Mouse (Mus musculus) liver, embryonic 12.5 days (tissue): ENCODE results near the gene Slc17a9. TPM values are rescaled to one million over a fixed set of nuclear protein-coding genes. Genes with fewer than 3 reads are reported as not detected.

ENCODE experiments used
- ATAC-seq: fragments of 200-750 bp; cut with Nextera tagmentation; 2 replicates; pipeline ENCODE4 v1.8.0; 2017; ENCODE audit warnings: moderate number of reproducible peaks, mild to moderate bottlenecking, moderate library complexity
- H3K27ac ChIP-seq: fragments of 300-500 bp; sonication (generic); 2 replicates; pipeline ENCODE4 v1.5.1; 2016; ENCODE audit warnings: mild to moderate bottlenecking
- H3K27me3 ChIP-seq: fragments of 300-500 bp; sonication (generic); replicated peaks from 2 replicates; pipeline ENCODE4 v1.6.1; 2016; ENCODE audit warnings: mild to moderate bottlenecking, moderate library complexity
- H3K36me3 ChIP-seq: fragments of 300-500 bp; sonication (generic); 2 replicates; pipeline ENCODE4 v1.6.1; 2016; ENCODE audit warnings: mild to moderate bottlenecking, moderate library complexity
- H3K4me1 ChIP-seq: fragments of 300-500 bp; sonication (generic); 2 replicates; pipeline ENCODE4 v1.6.1; 2016
- H3K4me2 ChIP-seq: fragments of 300-500 bp; sonication (generic); 2 replicates; pipeline ENCODE4 v1.6.1; 2016; ENCODE audit warnings: mild to moderate bottlenecking, moderate library complexity
- H3K4me3 ChIP-seq: fragments of 300-500 bp; sonication (generic); 2 replicates; pipeline ENCODE4 v1.5.1; 2016; ENCODE audit warnings: mild to moderate bottlenecking, moderate library complexity
- H3K9ac ChIP-seq: fragments of 300-500 bp; sonication (generic); 2 replicates; pipeline ENCODE4 v1.6.1; 2016; ENCODE audit warnings: mild to moderate bottlenecking, moderate library complexity
- H3K9me3 ChIP-seq: fragments of 300-500 bp; sonication (generic); replicated peaks from 2 replicates; pipeline ENCODE4 v1.6.1; 2016; ENCODE audit warnings: mild to moderate bottlenecking, moderate library complexity
- WGBS: fragments of 180-500 bp; shearing (Covaris S2); methylation state at CpG from one replicate; pipeline ENCODE4 v1.1.7; 2016; ENCODE audit not compliant: insufficient replicate concordance; 5-methylcytosine and 5-hydroxymethylcytosine counted together
- polyA plus RNA-seq: library from polyadenylated mRNA; unstranded; fragments of >200 nt; fragmentation: Nextera tagmentation; extraction: Ambion mirVana; gene quantifications from 2 replicates; pipeline ENCODE4 v1.2.1, GENCODE M21; 2016

Gene Slc17a9
- polyA plus RNA-seq, 1 experiment from 2014 or later = 4.9 TPM

GRCm38 (mm10) chr2:180758513-180759263 is 33.6 kb downstream of the Slc17a9 start:
- WGBS = 55% methylated on average over 15 of the region's 15 CpGs
- H3K4me1 ChIP-seq = no peaks in the 10 kb centered on the region
- no peaks in the 10 kb centered on the region for H3K9me3 ChIP-seq
- no peak overlapping the region for H3K9ac ChIP-seq
- peaks cover 35% of the 10 kb centered on the region for H3K27me3 ChIP-seq
- H3K4me3 ChIP-seq = no peak overlapping the region
- no peak for ATAC-seq
- no peaks in the 10 kb centered on the region for H3K36me3 ChIP-seq
- no peak overlapping the region for H3K27ac ChIP-seq
- H3K4me2 ChIP-seq = no peak overlapping the region

GRCm38 (mm10) chr2:180764986-180765385 is 39.9 kb downstream of the Slc17a9 start:
- Histone ChIP-seq H3K4me3 (no peak overlapping the region), H3K27me3 (peaks cover 20% of the 10 kb centered on the region; the same call in 1 of the 2 replicates), H3K4me1 (no peaks in the 10 kb centered on the region), H3K9ac (no peak overlapping the region), H3K4me2 (no peak overlapping the region), H3K36me3 (no peaks in the 10 kb centered on the region), H3K27ac (no peak overlapping the region), H3K9me3 (no peaks in the 10 kb centered on the region)
- no peak for ATAC-seq
- 67% methylated on average over 11 of the region's 11 CpGs for WGBS

GRCm38 (mm10) chr2:180765713-180766112 is 40.6 kb downstream of the Slc17a9 start:
- no peak overlapping the region for H3K4me2 ChIP-seq
- H3K4me1 ChIP-seq = no peaks in the 10 kb centered on the region
- peaks cover 20% of the 10 kb centered on the region; the same call in 1 of the 2 replicates for H3K27me3 ChIP-seq
- H3K4me3 ChIP-seq = no peak overlapping the region
- no peak overlapping the region for H3K27ac ChIP-seq
- ATAC-seq = no peak
- H3K36me3 ChIP-seq = no peaks in the 10 kb centered on the region
- no peak overlapping the region for H3K9ac ChIP-seq
- no peaks in the 10 kb centered on the region for H3K9me3 ChIP-seq
- 46% methylated on average over 7 of the region's 7 CpGs for WGBS

DNA sequence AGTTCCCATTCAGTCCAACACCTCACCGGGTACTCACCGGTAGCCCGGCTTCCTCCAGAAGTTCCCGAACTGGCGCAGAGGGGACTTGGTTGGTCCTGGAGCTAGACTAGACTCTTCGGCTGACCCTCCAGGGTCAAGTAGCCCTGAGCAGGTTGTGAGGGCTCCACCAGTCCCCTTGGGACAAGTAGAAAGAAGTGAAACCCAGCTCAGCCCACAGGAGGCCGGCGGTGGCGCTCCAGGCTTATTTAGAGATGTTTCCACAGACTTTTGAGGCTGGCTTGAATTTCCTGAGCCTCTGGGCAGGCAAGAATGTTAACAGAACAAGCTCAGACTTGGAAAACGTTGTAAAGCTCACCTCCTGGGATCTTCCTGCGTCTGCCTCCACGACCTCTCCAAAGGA is 50.2 kb downstream of the Slc17a9 start:
- Histone ChIP-seq H3K4me2 (no peak overlapping the region), H3K4me3 (no peak overlapping the region), H3K36me3 (no peaks in the 10 kb centered on the region), H3K9ac (no peak overlapping the region), H3K27me3 (peaks cover 83% of the 10 kb centered on the region), H3K27ac (no peak overlapping the region), H3K4me1 (no peaks in the 10 kb centered on the region), H3K9me3 (no peaks in the 10 kb centered on the region)
- ATAC-seq = no peak
- 7% methylated on average over 12 of the region's 12 CpGs for WGBS

GRCm38 (mm10) chr2:180775641-180776040 is 50.6 kb downstream of the Slc17a9 start:
- H3K36me3 ChIP-seq = no peaks in the 10 kb centered on the region
- no peaks in the 10 kb centered on the region for H3K4me1 ChIP-seq
- H3K27me3 ChIP-seq = peaks cover 85% of the 10 kb centered on the region
- no peak overlapping the region for H3K4me3 ChIP-seq
- no peaks in the 10 kb centered on the region for H3K9me3 ChIP-seq
- H3K27ac ChIP-seq = no peak overlapping the region
- no peak overlapping the region for H3K4me2 ChIP-seq
- no peak overlapping the region for H3K9ac ChIP-seq
- WGBS = 6% methylated on average over 15 of the region's 15 CpGs
- ATAC-seq = no peak

DNA sequence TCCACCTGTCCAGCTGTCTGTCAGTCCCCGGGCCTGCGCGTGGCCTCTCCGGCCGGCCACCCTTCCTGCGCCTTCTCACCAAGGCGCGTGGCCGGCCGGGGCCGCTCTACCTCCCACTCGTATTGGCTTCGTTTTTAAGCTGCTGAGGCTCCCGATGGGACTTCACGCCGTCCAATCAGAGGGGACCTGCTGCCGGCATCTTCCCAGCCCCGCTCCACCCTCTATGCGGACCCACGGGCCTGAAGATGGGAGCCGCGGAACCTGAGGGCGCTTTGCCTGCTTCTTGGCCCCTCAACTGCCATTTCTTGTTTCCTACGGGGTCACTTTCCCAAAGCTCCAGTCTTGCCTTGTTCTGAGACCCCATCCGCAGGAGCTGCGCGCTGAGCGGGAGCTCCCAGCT is 51.7 kb downstream of the Slc17a9 start, which contains the start of gene Bhlhe23:
TSS of gene Bhlhe23 (minus strand) at position 108 of the 400 bp plus-strand sequence.
- 4% methylated on average over 28 of the region's 28 CpGs for WGBS
- no peaks in the 10 kb centered on the region for H3K36me3 ChIP-seq
- peak within 1 kb of the TSS; percentile 21; the same call in 1 of the 2 replicates for H3K4me2 ChIP-seq
- no peak within 1 kb of the TSS for H3K9ac ChIP-seq
- no peaks in the 10 kb centered on the region for H3K4me1 ChIP-seq
- H3K9me3 ChIP-seq = no peaks in the 10 kb centered on the region
- H3K27ac ChIP-seq = no peak within 1 kb of the TSS
- H3K4me3 ChIP-seq = no peak within 1 kb of the TSS
- H3K27me3 ChIP-seq = peaks cover 95% of the 10 kb centered on the region
- no peak for ATAC-seq

- no peaks in the 10 kb centered on the region for H3K9me3 ChIP-seq
- H3K4me2 ChIP-seq = no peak overlapping the region
- no peak overlapping the region for H3K4me3 ChIP-seq
- WGBS = 21% methylated on average over 12 of the region's 12 CpGs
- no peak overlapping the region for H3K27ac ChIP-seq
- no peaks in the 10 kb centered on the region for H3K36me3 ChIP-seq
- no peak overlapping the region for H3K9ac ChIP-seq
- peaks cover 74% of the 10 kb centered on the region for H3K27me3 ChIP-seq
- no peaks in the 10 kb centered on the region for H3K4me1 ChIP-seq
- no peak for ATAC-seq
These were observed 54.4 kb downstream of the Slc17a9 start for GRCm38 (mm10) chr2:180779226-180780104.

GRCm38 (mm10) chr2:180780282-180780681 is 55.2 kb downstream of the Slc17a9 start:
- Histone ChIP-seq H3K9me3 (no peaks in the 10 kb centered on the region), H3K27me3 (peaks cover 67% of the 10 kb centered on the region), H3K4me2 (no peak overlapping the region), H3K4me1 (no peaks in the 10 kb centered on the region), H3K27ac (no peak overlapping the region), H3K4me3 (no peak overlapping the region), H3K9ac (no peak overlapping the region), H3K36me3 (no peaks in the 10 kb centered on the region)
- 13% methylated on average over 2 of the region's 2 CpGs for WGBS
- ATAC-seq = no peak

GRCm38 (mm10) chr2:180786732-180787131 is 61.7 kb downstream of the Slc17a9 start:
- H3K9ac ChIP-seq = no peak overlapping the region
- no peak overlapping the region for H3K27ac ChIP-seq
- H3K9me3 ChIP-seq = no peaks in the 10 kb centered on the region
- no peaks in the 10 kb centered on the region for H3K36me3 ChIP-seq
- no peak overlapping the region for H3K4me3 ChIP-seq
- no peaks in the 10 kb centered on the region for H3K4me1 ChIP-seq
- no peak overlapping the region for H3K4me2 ChIP-seq
- no peak for ATAC-seq
- H3K27me3 ChIP-seq = peaks cover 45% of the 10 kb centered on the region

DNA sequence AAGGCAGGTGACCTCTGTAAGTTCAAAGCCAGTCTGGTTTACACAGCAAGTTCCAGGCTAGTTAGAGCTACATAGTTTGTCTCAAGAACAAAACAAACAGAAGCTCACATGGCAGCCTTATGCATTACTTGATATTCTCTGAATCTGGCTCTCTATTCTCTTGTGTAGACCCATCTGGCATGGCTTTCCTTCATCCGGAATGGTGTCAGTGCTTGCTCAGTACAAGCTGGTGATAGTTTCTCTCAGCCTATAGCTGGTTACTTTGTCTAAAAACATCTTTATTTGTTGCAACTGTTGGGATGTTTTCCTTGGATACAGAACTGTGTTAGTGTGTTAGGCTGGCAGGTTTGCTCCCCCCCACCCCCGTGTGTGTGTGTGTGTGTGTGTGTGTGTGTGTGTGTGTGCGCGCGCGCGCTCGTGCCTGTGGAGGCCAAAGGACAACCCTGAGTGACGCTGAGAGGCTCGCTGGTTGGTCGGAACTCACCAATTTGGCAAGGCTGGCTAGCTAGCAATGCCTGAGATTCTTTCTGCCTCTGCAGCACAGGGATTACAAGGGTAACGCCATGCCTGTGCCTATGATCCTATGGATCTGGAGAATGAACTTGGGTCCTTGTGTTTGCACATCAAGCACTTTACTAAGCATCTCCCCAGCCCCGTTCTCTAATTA is 62.6 kb downstream of the Slc17a9 start:
- no peaks in the 10 kb centered on the region for H3K36me3 ChIP-seq

GRCm38 (mm10) chr2:180788386-180788785 is 63.3 kb downstream of the Slc17a9 start:
- H3K4me3 ChIP-seq = no peak overlapping the region

More for the DNA sequence above, 62.6 kb downstream of the Slc17a9 start:
- Histone ChIP-seq H3K27ac (no peak overlapping the region), H3K4me2 (no peak overlapping the region), H3K27me3 (peaks cover 43% of the 10 kb centered on the region), H3K4me3 (no peak overlapping the region), H3K4me1 (no peaks in the 10 kb centered on the region), H3K9me3 (no peaks in the 10 kb centered on the region), H3K9ac (no peak overlapping the region)
- ATAC-seq = no peak
- 66% methylated on average over 13 of the region's 13 CpGs for WGBS

GRCm38 (mm10) chr2:180788843-180789242 is 63.8 kb downstream of the Slc17a9 start:
- no peak overlapping the region for H3K4me3 ChIP-seq
- no peak overlapping the region for H3K9ac ChIP-seq
- ATAC-seq = no peak
- peaks cover 43% of the 10 kb centered on the region for H3K27me3 ChIP-seq
- no peaks in the 10 kb centered on the region for H3K36me3 ChIP-seq
- no peaks in the 10 kb centered on the region for H3K4me1 ChIP-seq
- H3K27ac ChIP-seq = no peak overlapping the region
- H3K9me3 ChIP-seq = no peaks in the 10 kb centered on the region
- H3K4me2 ChIP-seq = no peak overlapping the region
- WGBS = 11% methylated on average over 4 of the region's 7 CpGs

More at GRCm38 (mm10) chr2:180788386-180788785, 63.3 kb downstream of the Slc17a9 start:
- no peaks in the 10 kb centered on the region for H3K36me3 ChIP-seq
- H3K9ac ChIP-seq = no peak overlapping the region
- 4% methylated on average over 2 of the region's 2 CpGs for WGBS
- no peak for ATAC-seq
- H3K9me3 ChIP-seq = no peaks in the 10 kb centered on the region
- no peak overlapping the region for H3K4me2 ChIP-seq
- H3K27me3 ChIP-seq = peaks cover 44% of the 10 kb centered on the region
- H3K27ac ChIP-seq = no peak overlapping the region
- no peaks in the 10 kb centered on the region for H3K4me1 ChIP-seq
